ENCODE assay signal across 7 mouse cellular contexts in the genomic region with DNA sequence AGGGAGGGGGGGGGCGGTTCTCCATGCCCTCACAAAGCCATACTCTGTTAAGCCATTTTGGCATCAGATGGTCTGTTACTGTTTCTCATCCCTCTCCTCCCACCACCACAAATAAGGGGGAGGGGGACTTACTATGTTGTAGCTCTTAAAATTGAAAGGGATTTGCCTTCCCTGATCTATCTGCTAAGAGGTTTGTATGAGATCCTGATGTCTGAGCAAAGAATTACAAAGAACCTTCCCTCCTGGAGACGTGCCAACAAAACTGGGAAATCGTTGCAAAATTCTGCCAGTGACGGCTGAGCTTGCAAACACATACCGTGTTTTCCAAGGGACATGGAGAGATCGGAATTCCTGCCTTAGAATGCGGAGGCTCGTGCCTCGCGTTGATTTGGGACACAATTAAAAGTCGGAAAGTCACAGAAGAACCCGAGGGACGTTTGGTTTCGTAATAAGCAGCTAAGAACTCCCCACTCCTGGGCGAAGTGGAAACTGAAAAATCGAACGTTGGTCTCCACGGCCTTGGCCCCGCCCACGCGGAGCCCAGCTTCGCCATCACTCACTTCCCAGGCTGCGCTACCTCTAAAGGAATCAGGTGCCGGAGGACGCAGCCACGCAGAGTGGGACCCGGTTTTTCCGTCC. TPM values are rescaled to one million over a fixed set of nuclear protein-coding genes. Genes with fewer than 3 reads are reported as not detected.
DNase-seq lines count a peak whose midpoint lies in the region; ATAC-seq and TF ChIP-seq lines count a peak whose summit lies in the region.

No protein-coding gene starts in this region.

- H3K4me2 ChIP-seq in embryonic facial prominence, embryonic 15.5 days (replicated peaks): peak overlapping the region; percentile 73
- H3K4me2 ChIP-seq in limb, embryonic 14.5 days (replicated peaks; ENCODE audit: low read depth, low read length, severe bottlenecking): peak overlapping the region; percentile 80
- peak overlapping the region; percentile 65 for H3K4me2 ChIP-seq in midbrain, embryonic 15.5 days

- no peaks in the 10 kb centered on the region for H3K27me3 ChIP-seq in embryonic facial prominence, embryonic 15.5 days
- H3K27me3 ChIP-seq in limb, embryonic 14.5 days (ENCODE audit: control insufficient read depth, insufficient read depth, low read length): no peaks in the 10 kb centered on the region
- H3K27me3 ChIP-seq in midbrain, embryonic 15.5 days (replicated peaks): no peaks in the 10 kb centered on the region; the same call in 1 of the 2 replicates

- TF ChIP-seq POLR2A in limb, embryonic 14.5 days (IDR thresholded peaks at IDR 0.05; ENCODE audit: borderline replicate concordance, extremely low read depth, insufficient read depth, insufficient read length): peak; percentile 40; the same call in 1 of the 2 replicates

- no peaks in the 10 kb centered on the region for H3K36me3 ChIP-seq in embryonic facial prominence, embryonic 15.5 days
- no peaks in the 10 kb centered on the region for H3K36me3 ChIP-seq in limb, embryonic 14.5 days (ENCODE audit: control insufficient read depth, insufficient read depth, low read length)
- H3K36me3 ChIP-seq in midbrain, embryonic 15.5 days (replicated peaks): no peaks in the 10 kb centered on the region

- H3K4me1 ChIP-seq in embryonic facial prominence, embryonic 15.5 days: peaks cover 35% of the 10 kb centered on the region
- peaks cover 28% of the 10 kb centered on the region for H3K4me1 ChIP-seq in limb, embryonic 14.5 days (ENCODE audit: control insufficient read depth, insufficient read depth, low read length)
- peaks cover 46% of the 10 kb centered on the region for H3K4me1 ChIP-seq in midbrain, embryonic 15.5 days

- H3K9ac ChIP-seq in embryonic facial prominence, embryonic 15.5 days: peak overlapping the region; percentile 63
- peak overlapping the region; percentile 53 for H3K9ac ChIP-seq in limb, embryonic 14.5 days (ENCODE audit: low read depth, low read length, severe bottlenecking)
- H3K9ac ChIP-seq in midbrain, embryonic 15.5 days: peak overlapping the region; percentile 29

- H3K4me3 ChIP-seq in embryonic facial prominence, embryonic 15.5 days (replicated peaks): peak overlapping the region; percentile 86
- H3K4me3 ChIP-seq in limb, embryonic 14.5 days (replicated peaks; ENCODE audit: low read length): peak overlapping the region; percentile 44
- peak overlapping the region; percentile 35 for H3K4me3 ChIP-seq in midbrain, embryonic 15.5 days

- ATAC-seq in embryonic facial prominence, embryonic 15.5 days (ENCODE audit: insufficient number of reproducible peaks, low FRiP score, low TSS enrichment, low read depth): no peak
- ATAC-seq in limb, embryonic 14.5 days (ENCODE audit: low FRiP score, low read depth): no peak
- ATAC-seq in midbrain, embryonic 15.5 days (replicated peaks): no peak

- H3K27ac ChIP-seq in embryonic facial prominence, embryonic 15.5 days (replicated peaks): peak overlapping the region; percentile 90
- H3K27ac ChIP-seq in limb, embryonic 14.5 days (replicated peaks; ENCODE audit: low read depth, low read length): peak overlapping the region; percentile 53
- peak overlapping the region; percentile 51 for H3K27ac ChIP-seq in midbrain, embryonic 15.5 days

- WGBS in embryonic facial prominence, embryonic 15.5 days: under 1% methylated on average over 28 of the region's 28 CpGs
- 0% methylated on average over 28 of the region's 28 CpGs for WGBS in limb, embryonic 14.5 days
- WGBS in midbrain, embryonic 15.5 days: under 1% methylated on average over 28 of the region's 28 CpGs

- H3K9me3 ChIP-seq in embryonic facial prominence, embryonic 15.5 days (replicated peaks): no peaks in the 10 kb centered on the region
- H3K9me3 ChIP-seq in limb, embryonic 14.5 days (ENCODE audit: control insufficient read depth, low read length): no peaks in the 10 kb centered on the region
- no peaks in the 10 kb centered on the region for H3K9me3 ChIP-seq in midbrain, embryonic 15.5 days

- peak; percentile 91 for DNase-seq in adrenal gland, adult 2 months
- peak; percentile 83 to 90 for DNase-seq in heart, adult 9 months (ENCODE audit: low spot score in 2 of 2)
- peak; percentile 71 to 79 for DNase-seq in kidney, adult 8-10 months
- peak; percentile 80 for DNase-seq in limb, embryonic 14.5 days (ENCODE audit: low spot score)
- peak; percentile 64 to 72 for DNase-seq in spleen, postnatal 10 days (ENCODE audit: low spot score in 2 of 2)

RNA-seq across cellular contexts. Expression of a gene that starts 14.7 kb away (rescaled TPM):
- total RNA-seq in adrenal gland, adult 2 months (2021): 10 to 100 TPM; 16.4 to 23.1 TPM
- 10.1 and 10.8 TPM in 2 replicates for polyA plus RNA-seq in adrenal gland, adult 2 months (2012; rRNA removed)
- 3.9 and 4.1 TPM in 2 replicates for polyA plus RNA-seq in embryonic facial prominence, embryonic 15.5 days (2015; fragmentation: Nextera tagmentation; extraction: Ambion mirVana)
- 11.7 and 12.2 TPM in 2 replicates for polyA plus RNA-seq in limb, embryonic 14.5 days (2012; rRNA removed)
- 4.0 and 4.8 TPM in 2 replicates for polyA plus RNA-seq in limb, embryonic 14.5 days (2014; fragmentation: Nextera tagmentation; extraction: Ambion mirVana)
- 1.4 TPM in 2 replicates for polyA plus RNA-seq in midbrain, embryonic 15.5 days (2015; fragmentation: Nextera tagmentation; extraction: Ambion mirVana)

Comparison
In these comparisons a context has a peak if more than half of its experiments do, and no peak if none do; other contexts are left out.
1. H3K4me3 ChIP-seq: peak in every context shown above with its lines; median percentile 86 in embryonic facial prominence, embryonic 15.5 days; 44 in limb, embryonic 14.5 days; 35 in midbrain, embryonic 15.5 days.